Mouse (Mus musculus) mature B cell (primary cell): Measurements from ENCODE around the gene Brd2.

Experiments
- in situ Hi-C: fragments of 300-500 bp; cut with MboI; formaldehyde crosslinking; loops from 2 replicates; pipeline ENCODE4 v1.14.3; 2019

Brd2 gene

DNA sequence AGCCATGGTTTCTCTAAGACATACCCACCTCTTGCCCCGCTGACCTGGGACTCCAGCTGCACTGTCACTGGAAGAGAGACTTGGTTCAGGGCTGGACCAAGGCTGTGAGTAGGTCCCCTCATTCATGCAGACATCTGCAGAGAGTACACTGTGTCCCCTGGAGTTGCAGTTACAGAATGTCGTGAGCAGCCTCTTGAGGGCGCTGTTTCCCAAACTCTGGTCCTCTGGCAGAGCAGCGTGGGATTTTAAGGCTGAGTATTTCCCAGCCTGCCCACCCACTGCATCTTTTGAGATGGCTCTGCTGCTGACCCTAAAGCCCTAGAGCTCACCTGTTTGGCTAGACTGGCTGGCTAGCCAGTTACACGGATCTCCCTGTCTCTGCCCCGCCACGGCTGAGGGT lies 31.5 kb downstream of the Brd2 start:
- in situ Hi-C loops = no loop called here

DNA sequence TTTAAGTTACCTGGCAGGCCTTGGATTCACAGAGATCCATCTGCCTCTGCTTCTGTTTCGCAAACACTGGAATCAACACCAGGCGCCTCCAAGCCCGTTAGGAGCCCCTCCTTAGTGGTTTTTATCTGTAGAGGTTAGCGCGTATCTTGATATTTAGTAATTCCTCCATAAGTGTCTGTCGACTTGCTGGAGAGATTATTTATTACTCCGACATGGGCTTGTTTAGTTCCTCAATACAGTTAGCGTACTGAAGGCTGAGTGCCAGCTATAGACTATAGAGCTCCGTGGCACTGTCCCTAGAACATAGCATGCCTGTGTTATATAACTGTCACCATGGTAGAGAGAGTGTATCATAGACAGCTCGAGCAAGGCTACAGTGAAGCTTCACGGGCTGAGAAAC lies 34.3 kb downstream of the Brd2 start:
- in situ Hi-C loops = no loop called here

- in situ Hi-C loops = no loop called here
Measured at GRCm38 (mm10) chr17:34087386-34087785, 35.0 kb downstream of the Brd2 start.

DNA sequence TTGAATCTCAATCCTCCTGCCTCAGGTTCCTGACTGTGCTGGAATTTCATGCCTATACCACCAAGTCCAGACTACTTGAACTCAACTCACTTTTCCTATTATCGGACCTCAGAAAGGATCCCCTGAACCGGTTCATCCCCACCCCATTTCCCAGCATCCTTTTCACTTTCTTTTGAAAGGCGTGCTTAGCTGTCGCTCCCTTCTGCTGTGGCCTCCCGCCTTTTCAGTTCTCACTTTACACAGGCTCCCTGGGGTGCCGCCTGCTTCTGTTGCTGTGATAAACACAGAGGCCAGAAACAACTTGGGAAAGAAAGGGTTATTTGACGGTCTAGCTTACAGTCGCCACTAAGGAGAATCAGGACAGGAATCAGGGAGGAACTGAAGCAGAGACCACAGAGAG lies 39.3 kb downstream of the Brd2 start:
- in situ Hi-C loops = no loop called here

DNA sequence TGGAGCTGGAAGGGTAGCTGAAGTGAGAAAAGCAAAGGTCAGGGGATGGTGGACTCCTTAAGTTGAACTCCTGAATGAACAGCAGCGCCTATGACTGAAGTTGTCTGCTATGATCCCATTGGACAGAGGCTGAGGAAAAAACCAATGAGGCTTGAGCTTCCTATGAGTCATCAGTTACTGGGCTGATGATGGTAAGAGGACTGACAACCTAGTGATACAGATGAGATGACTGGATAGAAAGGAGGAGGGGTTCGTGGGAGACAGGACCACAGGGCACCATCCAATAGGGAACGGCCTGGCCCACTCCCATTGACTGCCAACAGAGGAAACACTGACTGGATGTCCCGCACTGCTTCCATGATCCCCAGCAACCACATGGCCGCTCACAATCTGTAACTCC lies 42.8 kb downstream of the Brd2 start:
- in situ Hi-C loops = loop anchor here (10.0 kb wide), 1 partner anchor 155 kb away; the partner anchor contains the start of gene H2-Ob

GRCm38 (mm10) chr17:34079002-34079401 lies 43.4 kb downstream of the Brd2 start:
- in situ Hi-C loops = loop anchor here (10.0 kb wide), 1 partner anchor 156 kb away; the partner anchor contains the start of gene H2-Ob

GRCm38 (mm10) chr17:34078148-34078547 lies 44.3 kb downstream of the Brd2 start:
- in situ Hi-C loops = loop anchor here (10.0 kb wide), 1 partner anchor 157 kb away; the partner anchor contains the start of gene H2-Ob

DNA sequence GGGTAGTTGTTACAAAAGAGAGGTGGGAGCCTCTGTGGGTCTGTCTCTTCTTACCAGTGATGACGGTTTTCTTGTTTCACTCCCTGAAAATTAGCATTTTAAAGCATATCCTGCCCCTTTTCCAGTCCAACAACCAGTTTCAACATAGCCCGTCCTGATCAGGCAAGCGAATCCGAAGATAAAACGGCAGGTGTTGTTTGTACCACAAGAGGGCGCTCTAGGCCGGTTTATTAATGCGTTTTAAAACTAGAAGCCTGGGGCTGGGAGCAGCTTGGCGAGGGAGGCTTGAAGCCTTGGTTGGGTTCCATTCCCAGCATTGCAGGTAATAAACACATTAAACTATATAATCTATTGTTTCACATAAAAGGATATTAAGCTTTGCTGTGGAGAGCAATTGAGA lies 44.9 kb downstream of the Brd2 start:
- in situ Hi-C loops = loop anchor here (10.0 kb wide), 1 partner anchor 157 kb away; the partner anchor contains the start of gene H2-Ob

GRCm38 (mm10) chr17:34075271-34075670 lies 47.2 kb downstream of the Brd2 start:
- in situ Hi-C loops = loop anchor here (10.0 kb wide), 1 partner anchor 160 kb away; the partner anchor contains the start of gene H2-Ob

DNA sequence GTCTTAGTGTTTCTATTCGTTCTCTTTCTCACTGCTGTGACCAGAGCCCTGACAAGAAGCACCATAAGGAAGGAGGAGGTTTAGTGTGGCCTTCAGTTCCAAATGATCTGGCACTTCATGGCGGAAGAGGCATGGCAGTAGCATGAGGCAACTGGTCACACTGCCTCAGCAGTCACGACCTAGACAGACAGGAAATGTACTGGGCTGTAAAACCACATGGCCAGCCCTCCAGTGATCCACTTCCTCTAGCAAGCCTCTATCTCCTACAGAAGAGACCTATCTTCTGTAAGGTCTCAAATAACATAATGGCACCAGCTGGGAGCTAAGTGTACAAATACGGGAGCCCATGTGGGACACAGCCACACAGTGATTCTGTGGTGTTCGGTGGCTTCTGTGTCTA lies 50.3 kb downstream of the Brd2 start:
- in situ Hi-C loops = loop anchor here (10.0 kb wide), 1 partner anchor 163 kb away; the partner anchor contains the start of gene H2-Ob

- in situ Hi-C loops = no loop called here
Measured at GRCm38 (mm10) chr17:34068864-34069263, 53.6 kb downstream of the Brd2 start.
